Mouse (Mus musculus) olfactory bulb, adult 2 months (tissue): ENCODE results near the gene Plppr3.

Experiments
- CTCF ChIP-seq: fragments of 200-500 bp; IDR thresholded peaks from 2 replicates; pipeline ENCODE4 v1.5.1; 2012; ENCODE audit warnings: low read depth, mild to moderate bottlenecking, low read length, moderate library complexity; ENCODE audit not compliant: insufficient read depth
- POLR2A ChIP-seq: fragments of 200-500 bp; IDR thresholded peaks from 2 replicates; pipeline ENCODE4 v1.6.1; 2012; ENCODE audit warnings: mild to moderate bottlenecking, low read depth, low read length, moderate library complexity; ENCODE audit not compliant: insufficient read depth

- no peak for TF ChIP-seq CTCF
- no peak for TF ChIP-seq POLR2A
Measured at GRCm38 (mm10) chr10:79877757-79878156, 3.3 kb upstream of the Plppr3 start.
